Mouse (Mus musculus): ENCODE data around the gene Gas8. TPM values are rescaled to one million over a fixed set of nuclear protein-coding genes. Genes with fewer than 3 reads are reported as not detected.

Gas8 gene
- polyA plus RNA-seq, 1 experiment = 2.8 TPM

DNA sequence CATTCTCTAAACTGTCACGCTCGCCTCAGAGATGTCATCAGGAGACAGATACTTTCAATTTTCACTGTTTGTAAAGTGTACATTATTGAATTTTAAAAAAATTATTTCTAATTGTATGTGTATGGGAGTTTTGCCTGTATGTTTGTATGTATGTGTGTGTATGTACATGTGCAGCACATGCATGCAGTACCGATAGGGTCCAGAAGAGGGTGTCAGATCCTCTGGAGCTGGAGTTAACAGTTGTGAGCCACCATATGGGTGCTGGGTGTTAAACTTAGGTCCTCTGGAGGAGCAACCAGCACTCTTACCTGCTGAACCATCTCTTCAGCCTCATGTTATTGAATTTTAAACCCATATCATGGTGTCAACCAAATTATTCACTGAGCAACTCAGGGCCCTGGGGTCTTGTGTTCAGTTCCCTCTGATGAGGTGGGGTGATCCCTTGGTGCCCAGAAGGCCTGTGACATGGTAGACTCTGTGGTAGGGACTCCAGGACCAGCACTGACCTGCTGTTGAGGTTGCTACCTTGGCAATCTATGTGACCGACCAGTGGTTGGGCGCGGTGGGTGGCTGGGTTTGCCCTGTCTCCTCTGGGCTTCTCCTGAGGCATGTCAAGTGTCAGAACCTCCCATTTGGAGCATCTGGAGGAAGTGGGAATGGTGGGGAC is 14.7 kb upstream of the Gas8 start:
- 97% methylated on average over 6 of the region's 6 CpGs for WGBS
- H3K36me3 ChIP-seq (ENCODE audit: control insufficient read depth, insufficient read depth, low read length) = peaks cover 34% of the 10 kb centered on the region
- TF ChIP-seq POLR2A (IDR thresholded peaks at IDR 0.05; ENCODE audit: low read depth, low read length) (no peak), CTCF (IDR thresholded peaks at IDR 0.05; ENCODE audit: extremely low read depth, insufficient read depth, insufficient read length, insufficient replicate concordance) (no peak)
- no peak for DNase-seq (ENCODE audit: low read depth in 1 of 2, low spot score in 2 of 2)
- no peak overlapping the region for H3K27ac ChIP-seq (ENCODE audit: insufficient read depth, low read length)
- H3K4me1 ChIP-seq (ENCODE audit: control insufficient read depth, insufficient read depth, insufficient read length) = no peaks in the 10 kb centered on the region
- no peak overlapping the region for H3K4me3 ChIP-seq (ENCODE audit: extremely low read depth, insufficient read depth, insufficient read length)
- H3K27me3 ChIP-seq (ENCODE audit: control insufficient read depth, insufficient read depth, low read length) = no peaks in the 10 kb centered on the region

DNA sequence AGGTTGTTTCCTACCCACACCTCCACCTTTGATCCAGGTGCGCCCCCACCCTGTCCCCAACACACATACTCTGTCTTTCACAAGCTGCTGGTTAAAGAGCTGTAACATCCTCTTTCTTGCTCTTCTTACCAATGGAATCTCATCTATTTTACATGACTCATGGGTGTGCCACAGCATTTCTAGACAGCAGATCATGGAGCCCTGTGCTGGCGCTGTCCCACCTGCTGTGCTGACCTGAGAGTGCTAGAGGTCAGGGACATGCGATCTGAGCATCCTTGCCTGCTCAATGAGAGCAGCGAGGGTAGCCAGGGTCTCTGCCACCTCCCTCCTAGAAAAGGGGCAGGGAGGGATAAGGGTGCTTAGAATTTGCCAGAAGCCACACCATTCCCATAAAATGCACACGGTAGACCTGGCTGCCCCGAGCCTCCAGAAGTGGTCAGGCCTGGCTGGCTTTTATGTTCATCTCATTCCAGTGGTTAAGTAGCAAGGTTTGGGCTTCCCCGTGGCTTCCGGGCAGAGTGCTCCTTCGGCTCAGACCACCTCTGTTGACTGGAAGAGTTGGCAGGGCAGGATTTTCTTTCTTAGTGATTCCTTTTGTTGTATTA is 13.9 kb upstream of the Gas8 start:
- Histone ChIP-seq H3K36me3 (ENCODE audit: control insufficient read depth, insufficient read depth, low read length) (peaks cover 34% of the 10 kb centered on the region), H3K27ac (ENCODE audit: insufficient read depth, low read length) (no peak overlapping the region), H3K4me3 (ENCODE audit: extremely low read depth, insufficient read depth, insufficient read length) (no peak overlapping the region), H3K27me3 (ENCODE audit: control insufficient read depth, insufficient read depth, low read length) (no peaks in the 10 kb centered on the region), H3K4me1 (ENCODE audit: control insufficient read depth, insufficient read depth, insufficient read length) (no peaks in the 10 kb centered on the region)
- 94% methylated on average over 9 of the region's 9 CpGs for WGBS
- TF ChIP-seq POLR2A (IDR thresholded peaks at IDR 0.05; ENCODE audit: low read depth, low read length) (no peak), CTCF (IDR thresholded peaks at IDR 0.05; ENCODE audit: extremely low read depth, insufficient read depth, insufficient read length, insufficient replicate concordance) (no peak)
- DNase-seq (ENCODE audit: low read depth in 1 of 2, low spot score in 2 of 2) = no peak

GRCm38 (mm10) chr8:123505267-123505666 is 13.4 kb upstream of the Gas8 start:
- Histone ChIP-seq H3K36me3 (ENCODE audit: control insufficient read depth, insufficient read depth, low read length) (peaks cover 34% of the 10 kb centered on the region), H3K27me3 (ENCODE audit: control insufficient read depth, insufficient read depth, low read length) (no peaks in the 10 kb centered on the region), H3K27ac (ENCODE audit: insufficient read depth, low read length) (no peak overlapping the region), H3K4me1 (ENCODE audit: control insufficient read depth, insufficient read depth, insufficient read length) (no peaks in the 10 kb centered on the region), H3K4me3 (ENCODE audit: extremely low read depth, insufficient read depth, insufficient read length) (no peak overlapping the region)
- TF ChIP-seq CTCF (IDR thresholded peaks at IDR 0.05; ENCODE audit: extremely low read depth, insufficient read depth, insufficient read length, insufficient replicate concordance) (no peak), POLR2A (IDR thresholded peaks at IDR 0.05; ENCODE audit: low read depth, low read length) (no peak)
- 92% methylated on average over 4 of the region's 4 CpGs for WGBS
- DNase-seq (ENCODE audit: low read depth in 1 of 2, low spot score in 2 of 2) = no peak

DNA sequence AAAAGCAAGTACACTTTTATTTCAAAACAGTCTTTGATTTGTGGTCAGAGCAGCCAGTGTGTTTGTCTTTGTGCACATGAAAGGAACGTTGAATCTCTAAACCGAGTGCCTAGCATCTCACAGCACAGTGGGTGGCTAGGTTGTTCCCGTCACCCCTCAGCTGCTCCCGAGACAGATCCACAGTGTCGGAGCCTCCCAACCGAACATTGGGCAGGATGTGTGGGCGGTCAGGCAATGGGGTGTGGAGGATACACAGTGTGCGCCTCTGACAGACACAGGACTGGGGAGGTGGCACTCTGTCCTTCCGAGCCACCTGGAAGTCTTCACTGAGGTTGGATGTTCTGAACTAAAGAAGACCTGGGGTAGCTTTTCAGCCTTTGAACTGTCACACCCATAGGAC is 12.9 kb upstream of the Gas8 start:
- Histone ChIP-seq H3K36me3 (ENCODE audit: control insufficient read depth, insufficient read depth, low read length) (peaks cover 31% of the 10 kb centered on the region), H3K4me1 (ENCODE audit: control insufficient read depth, insufficient read depth, insufficient read length) (no peaks in the 10 kb centered on the region)
- 91% methylated on average over 9 of the region's 9 CpGs for WGBS

GRCm38 (mm10) chr8:123507153-123507552 is 11.5 kb upstream of the Gas8 start:
- H3K4me3 ChIP-seq (ENCODE audit: extremely low read depth, insufficient read depth, insufficient read length) = no peak overlapping the region

More for the DNA sequence above, 12.9 kb upstream of the Gas8 start:
- Histone ChIP-seq H3K4me3 (ENCODE audit: extremely low read depth, insufficient read depth, insufficient read length) (no peak overlapping the region), H3K27me3 (ENCODE audit: control insufficient read depth, insufficient read depth, low read length) (no peaks in the 10 kb centered on the region), H3K27ac (ENCODE audit: insufficient read depth, low read length) (no peak overlapping the region)
- no peak for DNase-seq (ENCODE audit: low read depth in 1 of 2, low spot score in 2 of 2)
- no peak for TF ChIP-seq POLR2A (IDR thresholded peaks at IDR 0.05; ENCODE audit: low read depth, low read length)
- no peak for TF ChIP-seq CTCF (IDR thresholded peaks at IDR 0.05; ENCODE audit: extremely low read depth, insufficient read depth, insufficient read length, insufficient replicate concordance)

GRCm38 (mm10) chr8:123510819-123511218 is 7.8 kb upstream of the Gas8 start:
- 80% methylated on average over 5 of the region's 5 CpGs for WGBS
- H3K27ac ChIP-seq (ENCODE audit: insufficient read depth, low read length) = no peak overlapping the region
- no peak for DNase-seq (ENCODE audit: low read depth in 1 of 2, low spot score in 2 of 2)
- peaks cover 13% of the 10 kb centered on the region for H3K27me3 ChIP-seq (ENCODE audit: control insufficient read depth, insufficient read depth, low read length)
- peaks cover 6% of the 10 kb centered on the region for H3K4me1 ChIP-seq (ENCODE audit: control insufficient read depth, insufficient read depth, insufficient read length)
- no peak overlapping the region for H3K4me3 ChIP-seq (ENCODE audit: extremely low read depth, insufficient read depth, insufficient read length)
- H3K36me3 ChIP-seq (ENCODE audit: control insufficient read depth, insufficient read depth, low read length) = 0 out of 2 replicates have a peak, but pooled peaks cover 2% of the 10 kb centered on the region
- TF ChIP-seq CTCF (IDR thresholded peaks at IDR 0.05; ENCODE audit: extremely low read depth, insufficient read depth, insufficient read length, insufficient replicate concordance) = no peak
- no peak for TF ChIP-seq POLR2A (IDR thresholded peaks at IDR 0.05; ENCODE audit: low read depth, low read length)

More at GRCm38 (mm10) chr8:123507153-123507552, 11.5 kb upstream of the Gas8 start:
- DNase-seq (ENCODE audit: low read depth in 1 of 2, low spot score in 2 of 2) = no peak
- TF ChIP-seq CTCF (IDR thresholded peaks at IDR 0.05; ENCODE audit: extremely low read depth, insufficient read depth, insufficient read length, insufficient replicate concordance) = no peak
- TF ChIP-seq POLR2A (IDR thresholded peaks at IDR 0.05; ENCODE audit: low read depth, low read length) = no peak
- peaks cover 18% of the 10 kb centered on the region for H3K36me3 ChIP-seq (ENCODE audit: control insufficient read depth, insufficient read depth, low read length)
- no peaks in the 10 kb centered on the region for H3K4me1 ChIP-seq (ENCODE audit: control insufficient read depth, insufficient read depth, insufficient read length)
- no peak overlapping the region for H3K27ac ChIP-seq (ENCODE audit: insufficient read depth, low read length)
- WGBS = 84% methylated on average over 5 of the region's 5 CpGs
- H3K27me3 ChIP-seq (ENCODE audit: control insufficient read depth, insufficient read depth, low read length) = no peaks in the 10 kb centered on the region

DNA sequence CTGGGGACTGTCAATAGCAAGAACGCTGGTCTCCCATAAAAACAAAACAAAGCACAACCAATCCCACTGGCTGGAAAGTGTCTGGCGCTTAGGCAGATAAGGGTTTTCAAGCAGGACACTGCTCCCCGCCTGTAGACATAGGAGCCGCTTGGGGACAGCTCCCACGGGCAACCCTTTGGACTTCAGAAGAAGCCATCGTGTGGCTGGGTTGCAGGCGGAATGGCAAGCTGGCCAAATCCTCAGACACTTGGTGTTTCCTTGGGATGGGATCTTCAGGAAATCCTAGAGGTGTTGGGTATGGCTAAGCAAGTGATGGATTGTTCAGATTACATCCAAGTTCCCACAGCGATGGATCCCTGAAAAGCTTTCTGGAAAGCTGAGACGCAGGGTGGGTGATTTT is 4.5 kb upstream of the Gas8 start:
- no peak for DNase-seq (ENCODE audit: low read depth in 1 of 2, low spot score in 2 of 2)
- no peaks in the 10 kb centered on the region for H3K36me3 ChIP-seq (ENCODE audit: control insufficient read depth, insufficient read depth, low read length)
- H3K27ac ChIP-seq (ENCODE audit: insufficient read depth, low read length) = no peak overlapping the region
- peaks cover 8% of the 10 kb centered on the region for H3K4me1 ChIP-seq (ENCODE audit: control insufficient read depth, insufficient read depth, insufficient read length)
- H3K27me3 ChIP-seq (ENCODE audit: control insufficient read depth, insufficient read depth, low read length) = peaks cover 19% of the 10 kb centered on the region
- 21% methylated on average over 9 of the region's 9 CpGs for WGBS
- H3K4me3 ChIP-seq (ENCODE audit: extremely low read depth, insufficient read depth, insufficient read length) = no peak overlapping the region
- TF ChIP-seq CTCF (IDR thresholded peaks at IDR 0.05; ENCODE audit: extremely low read depth, insufficient read depth, insufficient read length, insufficient replicate concordance) (no peak), POLR2A (IDR thresholded peaks at IDR 0.05; ENCODE audit: low read depth, low read length) (no peak)
